Mouse (Mus musculus) kidney, embryonic 15.5 days (tissue): ENCODE measurements around the gene Pafah2. TPM values are rescaled to one million over a fixed set of nuclear protein-coding genes. Genes with fewer than 3 reads are reported as not detected.
"Not testable (repeated sequence)": the region's sequence is repeated elsewhere in the genome, so short reads cannot be mapped to it uniquely, and the experiment has no call there.

Source experiments
- ATAC-seq: fragments of 200-750 bp; cut with Nextera tagmentation; replicated peaks from 2 replicates; pipeline ENCODE4 v1.8.0; 2017; ENCODE audit warnings: moderate TSS enrichment; ENCODE audit not compliant: low FRiP score
- H3K27ac ChIP-seq: fragments of 300-500 bp; sonication (generic); 2 replicates; pipeline ENCODE4 v1.5.1; 2015; ENCODE audit warnings: mild to moderate bottlenecking, inconsistent platforms
- H3K27me3 ChIP-seq: fragments of 300-500 bp; sonication (generic); 2 replicates; pipeline ENCODE4 v1.6.1; 2015; ENCODE audit warnings: inconsistent platforms
- H3K36me3 ChIP-seq: fragments of 300-500 bp; sonication (generic); 2 replicates; pipeline ENCODE4 v1.6.1; 2015; ENCODE audit warnings: inconsistent platforms
- H3K4me1 ChIP-seq: fragments of 300-500 bp; sonication (generic); 2 replicates; pipeline ENCODE4 v1.6.1; 2015; ENCODE audit warnings: inconsistent platforms
- H3K4me2 ChIP-seq: fragments of 300-500 bp; sonication (generic); 2 replicates; pipeline ENCODE4 v1.6.1; 2015; ENCODE audit warnings: moderate library complexity, mild to moderate bottlenecking, inconsistent platforms
- H3K4me3 ChIP-seq: fragments of 300-500 bp; sonication (generic); replicated peaks from 2 replicates; pipeline ENCODE4 v1.5.1; 2015; ENCODE audit warnings: mild to moderate bottlenecking, inconsistent platforms
- H3K9ac ChIP-seq: fragments of 300-500 bp; sonication (generic); 2 replicates; pipeline ENCODE4 v1.6.1; 2015; ENCODE audit warnings: mild to moderate bottlenecking, inconsistent platforms
- H3K9me3 ChIP-seq: fragments of 300-500 bp; sonication (generic); replicated peaks from 2 replicates; pipeline ENCODE4 v1.6.1; 2016; ENCODE audit warnings: inconsistent platforms
- WGBS: fragments of 180-500 bp; shearing (Covaris S2); methylation state at CpG from one replicate; pipeline ENCODE4 v1.1.7; 2015; ENCODE audit warnings: mixed read lengths; 5-methylcytosine and 5-hydroxymethylcytosine counted together
- polyA plus RNA-seq: library from polyadenylated mRNA; unstranded; fragments of >200 nt; fragmentation: Nextera tagmentation; extraction: Ambion mirVana; gene quantifications from 2 replicates; pipeline ENCODE4 v1.2.1, GENCODE M21; 2015

Pafah2 gene
- polyA plus RNA-seq, 1 experiment from 2014 or later = 15.7 TPM

GRCm38 (mm10) chr4:134378089-134378615 is 18.0 kb upstream of the Pafah2 start:
- no peak overlapping the region for H3K4me3 ChIP-seq
- no peaks in the 10 kb centered on the region for H3K36me3 ChIP-seq
- no peak overlapping the region for H3K27ac ChIP-seq
- no peaks in the 10 kb centered on the region for H3K9me3 ChIP-seq
- H3K4me2 ChIP-seq = no peak overlapping the region
- H3K27me3 ChIP-seq = peaks cover 7% of the 10 kb centered on the region
- H3K4me1 ChIP-seq = peaks cover 5% of the 10 kb centered on the region; the same call in 1 of the 2 replicates
- no peak for ATAC-seq
- no peak overlapping the region for H3K9ac ChIP-seq
- WGBS = 33% methylated on average over 10 of the region's 10 CpGs

- no peaks in the 10 kb centered on the region for H3K27me3 ChIP-seq
- no peak overlapping the region for H3K9ac ChIP-seq
- H3K4me1 ChIP-seq = peaks cover 5% of the 10 kb centered on the region; the same call in 1 of the 2 replicates
- H3K36me3 ChIP-seq = no peaks in the 10 kb centered on the region
- ATAC-seq = no peak
- WGBS = 81% methylated on average over 8 of the region's 8 CpGs
- no peak overlapping the region for H3K4me2 ChIP-seq
- no peaks in the 10 kb centered on the region for H3K9me3 ChIP-seq
- H3K4me3 ChIP-seq = no peak overlapping the region
- no peak overlapping the region for H3K27ac ChIP-seq
These were observed 16.6 kb upstream of the Pafah2 start for GRCm38 (mm10) chr4:134379510-134379909.

DNA sequence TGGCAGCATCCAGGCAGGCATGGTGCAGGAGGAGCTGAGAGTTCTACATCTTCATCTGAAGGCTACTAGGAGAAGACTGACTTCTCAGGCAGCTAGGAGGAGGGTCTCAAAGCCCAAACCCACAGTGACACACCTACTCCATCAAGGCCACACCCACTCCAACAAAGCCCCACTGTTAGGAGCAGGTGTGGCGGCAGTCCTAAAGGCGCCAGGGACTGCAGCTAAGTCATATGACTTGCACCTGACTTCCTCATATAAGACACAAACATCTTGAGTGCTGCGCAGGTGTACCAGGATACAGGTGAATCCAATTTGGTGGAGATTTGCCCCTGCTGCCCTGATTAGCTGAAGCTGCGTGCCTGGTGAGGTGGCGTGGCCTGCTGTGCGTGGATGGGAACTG is 12.4 kb upstream of the Pafah2 start, which contains the start of gene Extl1:
Extl1 (minus strand) TSS at position 101 of the 400 bp plus-strand sequence.
- H3K36me3 ChIP-seq, H3K9me3 ChIP-seq, H3K9ac ChIP-seq, H3K27me3 ChIP-seq, H3K4me2 ChIP-seq, H3K27ac ChIP-seq, H3K4me3 ChIP-seq, ATAC-seq, H3K4me1 ChIP-seq: not testable (repeated sequence)
- WGBS = 100% methylated on average over 2 of the region's 6 CpGs

GRCm38 (mm10) chr4:134387268-134387667 is 8.9 kb upstream of the Pafah2 start:
- no peaks in the 10 kb centered on the region for H3K36me3 ChIP-seq
- H3K27ac ChIP-seq = no peak overlapping the region
- ATAC-seq = no peak
- 74% methylated on average over 6 of the region's 6 CpGs for WGBS
- H3K9ac ChIP-seq = no peak overlapping the region
- no peak overlapping the region for H3K4me3 ChIP-seq
- no peak overlapping the region for H3K4me2 ChIP-seq
- no peaks in the 10 kb centered on the region for H3K9me3 ChIP-seq
- H3K4me1 ChIP-seq = peaks cover 3% of the 10 kb centered on the region; the same call in 1 of the 2 replicates
- H3K27me3 ChIP-seq = no peaks in the 10 kb centered on the region

DNA sequence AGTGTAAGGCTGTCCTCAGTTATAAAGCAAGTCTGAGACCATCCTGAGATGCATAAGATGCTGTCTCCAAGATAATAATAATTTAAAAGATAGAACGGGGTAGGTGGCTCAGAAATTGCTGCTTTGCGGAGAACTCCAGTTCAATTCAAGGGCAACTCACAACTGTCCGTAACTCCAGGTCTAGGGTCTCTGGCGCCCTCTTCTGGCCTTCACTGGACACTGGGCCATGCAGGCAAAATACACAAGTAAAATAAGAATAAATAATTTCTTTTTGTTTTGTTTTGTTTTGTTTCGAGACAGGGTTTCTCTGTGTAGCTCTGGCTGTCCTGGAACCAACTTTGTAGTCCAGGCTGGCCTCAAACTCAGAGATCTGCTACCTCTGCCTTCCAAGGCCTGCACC is 7.7 kb upstream of the Pafah2 start:
- no peaks in the 10 kb centered on the region for H3K36me3 ChIP-seq
- ATAC-seq = no peak
- 12% methylated on average over 5 of the region's 5 CpGs for WGBS
- no peak overlapping the region for H3K27ac ChIP-seq
- H3K9ac ChIP-seq = no peak overlapping the region
- H3K27me3 ChIP-seq = no peaks in the 10 kb centered on the region
- no peak overlapping the region for H3K4me2 ChIP-seq
- peaks cover 10% of the 10 kb centered on the region; the same call in 1 of the 2 replicates for H3K4me1 ChIP-seq
- H3K4me3 ChIP-seq = no peak overlapping the region
- H3K9me3 ChIP-seq = no peaks in the 10 kb centered on the region

DNA sequence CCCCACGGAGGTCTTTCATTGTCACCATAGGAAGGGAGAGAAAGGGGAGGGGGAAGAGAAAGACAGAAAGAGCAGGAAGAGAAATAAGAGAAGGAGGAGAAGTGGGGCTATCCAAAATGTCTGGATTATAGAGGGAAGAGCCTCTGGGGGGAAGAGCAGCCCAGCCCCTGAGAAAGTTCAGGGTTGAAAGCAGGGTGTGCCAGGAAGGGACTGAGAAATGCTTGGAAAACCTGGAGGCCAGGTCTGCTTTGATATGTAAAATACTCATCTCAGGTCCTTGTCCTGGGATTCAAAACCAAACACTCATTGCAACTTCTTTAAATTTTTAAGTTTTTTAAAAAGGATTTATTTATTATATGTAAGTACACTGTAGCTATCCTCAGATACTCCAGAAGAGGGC is 4.5 kb upstream of the Pafah2 start:
- Histone ChIP-seq H3K36me3 (no peaks in the 10 kb centered on the region), H3K4me2 (no peak overlapping the region), H3K4me1 (peaks cover 13% of the 10 kb centered on the region; the same call in 1 of the 2 replicates), H3K4me3 (no peak overlapping the region), H3K9me3 (no peaks in the 10 kb centered on the region), H3K9ac (no peak overlapping the region), H3K27ac (no peak overlapping the region), H3K27me3 (no peaks in the 10 kb centered on the region)
- ATAC-seq = no peak
- WGBS = 86% methylated on average over 1 of the region's 1 CpGs

DNA sequence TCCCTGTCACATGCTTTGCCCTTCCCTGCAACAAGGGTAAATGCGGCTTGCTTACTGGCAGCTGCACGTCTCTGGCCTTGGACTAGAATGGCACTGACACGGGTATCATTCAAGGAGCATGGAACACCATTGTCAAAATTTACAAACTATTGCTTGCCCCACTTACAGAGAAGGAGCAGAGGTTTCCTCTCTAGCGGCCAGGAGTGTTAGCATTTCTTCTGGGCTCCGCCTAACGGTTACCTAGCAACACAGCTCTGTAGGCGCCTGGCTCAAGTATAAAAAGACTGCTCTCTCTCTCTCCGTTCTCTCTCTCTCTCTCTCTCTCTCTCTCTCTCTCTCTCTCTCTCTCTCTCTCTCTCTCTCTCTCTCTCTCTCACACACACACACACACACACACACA is 3.5 kb upstream of the Pafah2 start:
- Histone ChIP-seq H3K9ac (no peak overlapping the region), H3K4me1 (peaks cover 19% of the 10 kb centered on the region), H3K27me3 (no peaks in the 10 kb centered on the region), H3K27ac (no peak overlapping the region), H3K9me3 (no peaks in the 10 kb centered on the region), H3K4me3 (no peak overlapping the region), H3K36me3 (no peaks in the 10 kb centered on the region), H3K4me2 (no peak overlapping the region)
- WGBS = 22% methylated on average over 8 of the region's 8 CpGs
- ATAC-seq = no peak

- no peak overlapping the region for H3K4me3 ChIP-seq
- no peaks in the 10 kb centered on the region for H3K27me3 ChIP-seq
- 31% methylated on average over 12 of the region's 12 CpGs for WGBS
- no peaks in the 10 kb centered on the region for H3K36me3 ChIP-seq
- H3K9ac ChIP-seq = no peak overlapping the region
- H3K9me3 ChIP-seq = no peaks in the 10 kb centered on the region
- H3K4me2 ChIP-seq = no peak overlapping the region
- peaks cover 22% of the 10 kb centered on the region for H3K4me1 ChIP-seq
- no peak overlapping the region for H3K27ac ChIP-seq
- no peak for ATAC-seq
These were observed 3.1 kb upstream of the Pafah2 start for GRCm38 (mm10) chr4:134393026-134393425.

GRCm38 (mm10) chr4:134395142-134395541 is 978 bp upstream of the Pafah2 start:
- Histone ChIP-seq H3K4me1 (peaks cover 20% of the 10 kb centered on the region), H3K4me2 (peak overlapping the region; percentile 76; the same call in 1 of the 2 replicates), H3K9me3 (no peaks in the 10 kb centered on the region), H3K27ac (no peak overlapping the region), H3K27me3 (no peaks in the 10 kb centered on the region), H3K36me3 (no peaks in the 10 kb centered on the region), H3K4me3 (no peak overlapping the region), H3K9ac (no peak overlapping the region)
- no peak for ATAC-seq
- 93% methylated on average over 7 of the region's 7 CpGs for WGBS

- Histone ChIP-seq H3K27ac (peak overlapping the region; percentile 80), H3K4me2 (peak overlapping the region; percentile 76), H3K4me3 (peak overlapping the region; percentile 61), H3K9me3 (no peaks in the 10 kb centered on the region), H3K36me3 (no peaks in the 10 kb centered on the region), H3K4me1 (peaks cover 34% of the 10 kb centered on the region), H3K9ac (peak overlapping the region; percentile 36; the same call in 1 of the 2 replicates), H3K27me3 (no peaks in the 10 kb centered on the region)
- 19% methylated on average over 7 of the region's 7 CpGs for WGBS
- ATAC-seq = peak; percentile 43; the same call in 1 of the 2 replicates
These were observed 1.0 kb downstream of the Pafah2 start for GRCm38 (mm10) chr4:134397121-134397520.

DNA sequence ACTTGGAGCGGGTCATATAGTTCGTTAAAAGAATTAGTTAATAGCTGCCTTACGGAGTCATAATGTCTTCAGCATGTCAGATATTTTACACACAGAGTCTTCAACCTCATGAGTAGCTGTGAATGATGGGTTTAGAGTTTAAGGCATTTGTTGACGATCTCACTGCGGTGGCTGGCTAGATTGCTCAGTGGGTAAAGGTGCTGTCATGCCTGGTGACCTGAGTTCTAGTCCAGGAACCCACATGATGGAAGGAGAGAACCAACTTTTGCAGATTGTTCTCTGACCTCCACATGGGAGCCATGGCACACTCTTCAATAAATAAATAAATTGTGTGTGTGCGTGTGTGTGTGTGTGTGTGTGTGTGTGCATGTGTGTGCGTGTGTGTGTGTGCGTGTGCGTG is 1.6 kb downstream of the Pafah2 start:
- WGBS = 85% methylated on average over 9 of the region's 9 CpGs
- peak overlapping the region; percentile 61; the same call in 1 of the 2 replicates for H3K4me3 ChIP-seq
- H3K27ac ChIP-seq = peak overlapping the region; percentile 80
- no peak for ATAC-seq
- no peak overlapping the region for H3K9ac ChIP-seq
- no peaks in the 10 kb centered on the region for H3K36me3 ChIP-seq
- no peaks in the 10 kb centered on the region for H3K9me3 ChIP-seq
- H3K4me2 ChIP-seq = peak overlapping the region; percentile 76
- peaks cover 34% of the 10 kb centered on the region for H3K4me1 ChIP-seq
- H3K27me3 ChIP-seq = no peaks in the 10 kb centered on the region

GRCm38 (mm10) chr4:134400206-134400605 is 4.1 kb downstream of the Pafah2 start:
- ATAC-seq = no peak
- H3K9ac ChIP-seq = no peak overlapping the region
- peaks cover 42% of the 10 kb centered on the region for H3K4me1 ChIP-seq
- no peak overlapping the region for H3K4me3 ChIP-seq
- no peak overlapping the region for H3K4me2 ChIP-seq
- 34% methylated on average over 5 of the region's 5 CpGs for WGBS
- H3K27me3 ChIP-seq = no peaks in the 10 kb centered on the region
- no peaks in the 10 kb centered on the region for H3K36me3 ChIP-seq
- no peak overlapping the region for H3K27ac ChIP-seq
- H3K9me3 ChIP-seq = no peaks in the 10 kb centered on the region
